Mouse (Mus musculus) kidney, adult 8-10 months (tissue): ENCODE data around the gene Grwd1.

Experiments
- DNase-seq, 2 experiments: peaks; one replicate each; pipeline ENCODE4 v3.0.0; 2022

Gene Grwd1

GRCm38 (mm10) chr7:45797661-45798510, 32.9 kb downstream of the Grwd1 start:
- no peak for DNase-seq

GRCm38 (mm10) chr7:45796950-45797349, 33.8 kb downstream of the Grwd1 start:
- DNase-seq = no peak

- no peak for DNase-seq
Measured at GRCm38 (mm10) chr7:45794971-45795370, 35.8 kb downstream of the Grwd1 start.

GRCm38 (mm10) chr7:45793969-45794585, 36.7 kb downstream of the Grwd1 start:
- DNase-seq = no peak

GRCm38 (mm10) chr7:45793240-45793639, 37.5 kb downstream of the Grwd1 start:
- DNase-seq = no peak

GRCm38 (mm10) chr7:45791756-45792490, 38.8 kb downstream of the Grwd1 start:
- DNase-seq = no peak

GRCm38 (mm10) chr7:45790721-45791120, 40.0 kb downstream of the Grwd1 start:
- DNase-seq = no peak

GRCm38 (mm10) chr7:45787642-45788041, 43.1 kb downstream of the Grwd1 start:
- DNase-seq = no peak

- no peak for DNase-seq
Measured at GRCm38 (mm10) chr7:45786661-45787413, 43.9 kb downstream of the Grwd1 start.

- DNase-seq = no peak
Measured at GRCm38 (mm10) chr7:45786136-45786578, 44.6 kb downstream of the Grwd1 start.

- DNase-seq = no peak
Measured at GRCm38 (mm10) chr7:45785388-45786135, 45.2 kb downstream of the Grwd1 start.

- DNase-seq = peak in 1 of 2 experiments; percentile 36
Measured at GRCm38 (mm10) chr7:45784524-45785372, 46.0 kb downstream of the Grwd1 start, which contains the start of gene Sult2b1. Gene Sult2b1, minus strand, starts transcription at chr7:45784669.

GRCm38 (mm10) chr7:45783511-45784091, 47.1 kb downstream of the Grwd1 start, which contains the start of gene Lmtk3:
Gene Lmtk3, plus strand, starts transcription at chr7:45783738.
- peak in 1 of 2 experiments; percentile 53 for DNase-seq

- no peak for DNase-seq
Measured at GRCm38 (mm10) chr7:45782271-45782670, 48.5 kb downstream of the Grwd1 start.

- no peak for DNase-seq
Measured at GRCm38 (mm10) chr7:45779081-45779641, 51.6 kb downstream of the Grwd1 start.

- DNase-seq = peak in 1 of 2 experiments; percentile 49
Measured at GRCm38 (mm10) chr7:45775237-45775636, 55.5 kb downstream of the Grwd1 start.
